Mouse (Mus musculus) mouse trophoblast stem cell (cell line): ENCODE data around the gene Mmp24.

ENCODE experiments used
- in situ Hi-C, 2 experiments: fragments of 300-500 bp; cut with MseI, MboI; formaldehyde crosslinking; loops; 2 replicates in 1 of 2; 3 replicates in 1 of 2; pipeline ENCODE4 v1.15.1; 2025

Gene Mmp24

GRCm38 (mm10) chr2:155860102-155860501, 85.0 kb downstream of the Mmp24 start:
- in situ Hi-C loops = no loop called here

GRCm38 (mm10) chr2:155861581-155861980, 86.4 kb downstream of the Mmp24 start:
- in situ Hi-C loops = no loop called here

GRCm38 (mm10) chr2:155862573-155863300, 87.6 kb downstream of the Mmp24 start:
- in situ Hi-C loops = no loop called here

GRCm38 (mm10) chr2:155863301-155863867, 88.2 kb downstream of the Mmp24 start:
- in situ Hi-C loops = no loop called here
